Mouse (Mus musculus) cerebellum, postnatal 25 days (tissue): Measurements from ENCODE around the gene Wdr6.
A peak's percentile ranks its signal among the peaks of the same experiment; 100 is the strongest.

ENCODE experiments used
- DNase-seq, 2 experiments: peaks; one replicate each; pipeline ENCODE4 v3.0.0; 2021; ENCODE audit warnings: mixed read lengths in 2 of 2

Gene Wdr6

GRCm38 (mm10) chr9:108572321-108572720 is 6.2 kb downstream of the Wdr6 start:
- no peak for DNase-seq

- DNase-seq: peak in 1 of 2 experiments; percentile 24
These were observed 7.1 kb downstream of the Wdr6 start for GRCm38 (mm10) chr9:108571401-108571973.

- peak; percentile 71 to 87 for DNase-seq
These were observed 8.2 kb downstream of the Wdr6 start for GRCm38 (mm10) chr9:108570207-108570896.

GRCm38 (mm10) chr9:108569381-108570206 is 8.9 kb downstream of the Wdr6 start, which contains the start of gene Dalrd3:
Gene Dalrd3, plus strand, starts transcription at chr9:108569886.
- DNase-seq: peak; percentile 89 to 95

- DNase-seq: peak; percentile 6 to 30
These were observed 10.0 kb downstream of the Wdr6 start for GRCm38 (mm10) chr9:108568511-108568921.

GRCm38 (mm10) chr9:108567931-108568419 is 10.6 kb downstream of the Wdr6 start:
- DNase-seq: no peak

GRCm38 (mm10) chr9:108566815-108567776 is 11.4 kb downstream of the Wdr6 start, which contains the start of gene Ndufaf3:
Gene Ndufaf3, minus strand, starts transcription at chr9:108567434.
- peak; percentile 98 to 99 for DNase-seq

GRCm38 (mm10) chr9:108565881-108566814 is 12.4 kb downstream of the Wdr6 start:
- DNase-seq: peak in 1 of 2 experiments; percentile 15

- no peak for DNase-seq
These were observed 14.4 kb downstream of the Wdr6 start for GRCm38 (mm10) chr9:108564131-108564530.

GRCm38 (mm10) chr9:108563671-108564070 is 14.9 kb downstream of the Wdr6 start:
- DNase-seq: no peak

- peak; percentile 91 to 94 for DNase-seq
These were observed 18.2 kb downstream of the Wdr6 start, which contains the start of gene Impdh2 for GRCm38 (mm10) chr9:108560227-108560841. Gene Impdh2, plus strand, starts transcription at chr9:108560286.

GRCm38 (mm10) chr9:108559169-108559568 is 19.4 kb downstream of the Wdr6 start:
- no peak for DNase-seq

GRCm38 (mm10) chr9:108546875-108547274 is 31.7 kb downstream of the Wdr6 start:
- no peak for DNase-seq

GRCm38 (mm10) chr9:108545986-108546385 is 32.6 kb downstream of the Wdr6 start:
- DNase-seq: no peak

- DNase-seq: no peak
These were observed 37.7 kb downstream of the Wdr6 start for GRCm38 (mm10) chr9:108540846-108541245.

- no peak for DNase-seq
These were observed 47.0 kb downstream of the Wdr6 start for GRCm38 (mm10) chr9:108531496-108531895.

GRCm38 (mm10) chr9:108530954-108531353 is 47.6 kb downstream of the Wdr6 start:
- no peak for DNase-seq

- DNase-seq: no peak
These were observed 53.1 kb downstream of the Wdr6 start for GRCm38 (mm10) chr9:108525400-108525799.

GRCm38 (mm10) chr9:108523341-108523740 is 55.2 kb downstream of the Wdr6 start:
- DNase-seq: no peak
